Mouse (Mus musculus): ENCODE measurements around the gene Slc7a11. TPM values are rescaled to one million over a fixed set of nuclear protein-coding genes. Genes with fewer than 3 reads are reported as not detected.
"Not testable (repeated sequence)": the region's sequence is repeated elsewhere in the genome, so short reads cannot be mapped to it uniquely, and the experiment has no call there.

Gene Slc7a11
- polyA plus RNA-seq, 1 experiment from 2014 or later = 0.21 TPM

- H3K36me3 ChIP-seq = no peaks in the 10 kb centered on the region
- H3K27ac ChIP-seq = no peak overlapping the region
- H3K4me3 ChIP-seq = no peak overlapping the region
- no peak for DNase-seq (ENCODE audit: low spot score)
- H3K4me1 ChIP-seq (replicated peaks) = peaks cover 16% of the 10 kb centered on the region
- 92% methylated on average over 5 of the region's 5 CpGs for WGBS
- no peaks in the 10 kb centered on the region for H3K9me3 ChIP-seq
- H3K27me3 ChIP-seq (ENCODE audit: insufficient read depth, poor library complexity, severe bottlenecking) = peaks cover 3% of the 10 kb centered on the region; the same call in 1 of the 2 replicates
These were observed 4.0 kb downstream of the Slc7a11 start for GRCm38 (mm10) chr3:50439429-50439828.

DNA sequence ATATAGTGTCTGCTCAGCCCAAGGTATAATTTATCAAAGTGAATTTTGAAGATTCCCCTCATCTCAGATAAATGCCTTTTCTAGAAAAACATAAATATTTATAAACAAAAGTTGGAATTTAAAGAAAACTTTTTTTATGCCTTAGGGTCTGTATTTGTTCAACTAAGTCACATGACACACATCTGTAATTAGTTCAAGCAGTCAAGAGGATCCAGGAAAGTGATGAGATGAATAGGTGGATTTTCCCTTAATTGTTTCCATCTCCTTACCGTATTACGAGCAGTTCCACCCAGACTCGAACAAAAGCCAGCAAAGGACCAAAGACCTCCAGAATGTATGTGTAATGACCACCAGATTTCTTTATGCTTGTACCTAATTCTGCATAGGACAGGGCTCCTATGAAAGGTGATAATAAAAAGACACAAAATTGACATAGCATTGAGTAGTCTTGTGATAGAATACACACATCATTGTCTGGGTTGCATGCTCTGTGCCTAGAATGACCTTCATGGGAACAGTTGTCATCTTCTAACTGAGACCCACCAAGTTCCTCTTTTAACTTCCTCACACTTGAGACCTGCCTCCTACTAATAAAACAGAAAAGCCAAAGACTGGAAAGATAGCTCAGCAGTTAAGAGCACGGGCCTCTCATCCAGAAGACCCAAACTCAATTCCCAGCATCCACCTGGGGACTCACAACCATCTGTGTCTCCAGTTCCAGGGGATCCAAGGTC is 4.7 kb downstream of the Slc7a11 start:
- H3K4me1 ChIP-seq (replicated peaks) = peaks cover 16% of the 10 kb centered on the region
- peaks cover 3% of the 10 kb centered on the region; the same call in 1 of the 2 replicates for H3K27me3 ChIP-seq (ENCODE audit: insufficient read depth, poor library complexity, severe bottlenecking)
- WGBS = 71% methylated on average over 4 of the region's 4 CpGs
- no peak overlapping the region for H3K27ac ChIP-seq
- H3K9me3 ChIP-seq = no peaks in the 10 kb centered on the region
- H3K4me3 ChIP-seq = no peak overlapping the region
- H3K36me3 ChIP-seq = no peaks in the 10 kb centered on the region
- DNase-seq (ENCODE audit: low spot score) = no peak

DNA sequence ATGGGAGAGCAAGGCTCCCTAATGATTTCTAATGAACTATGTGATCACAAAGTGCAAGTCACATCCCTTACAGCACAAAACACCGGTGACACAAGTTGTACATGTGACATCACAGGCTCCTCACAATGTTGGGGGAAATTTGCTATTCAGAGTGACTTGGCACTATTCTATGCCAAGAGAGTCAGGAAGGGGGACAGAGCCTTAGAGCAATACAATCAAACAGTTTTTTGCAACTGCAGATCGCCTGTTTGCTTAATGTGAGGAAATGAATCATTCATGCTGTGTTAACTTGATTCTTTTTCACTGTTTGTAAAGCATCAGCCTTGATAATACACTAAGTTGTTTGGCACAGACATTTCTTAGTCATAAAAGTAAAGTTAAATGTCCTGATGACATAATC is 5.3 kb downstream of the Slc7a11 start:
- DNase-seq (ENCODE audit: low spot score) = not testable (repeated sequence)

GRCm38 (mm10) chr3:50436409-50436808 is 7.0 kb downstream of the Slc7a11 start:
- not testable (repeated sequence) for H3K4me3 ChIP-seq; H3K27me3 ChIP-seq (ENCODE audit: insufficient read depth, poor library complexity, severe bottlenecking); H3K27ac ChIP-seq; H3K36me3 ChIP-seq; H3K9me3 ChIP-seq; DNase-seq (ENCODE audit: low spot score); H3K4me1 ChIP-seq (replicated peaks)
- 89% methylated on average over 2 of the region's 2 CpGs for WGBS

More for the DNA sequence above, 5.3 kb downstream of the Slc7a11 start:
- not testable (repeated sequence) for H3K27me3 ChIP-seq (ENCODE audit: insufficient read depth, poor library complexity, severe bottlenecking); H3K4me3 ChIP-seq; H3K27ac ChIP-seq; H3K36me3 ChIP-seq; H3K9me3 ChIP-seq
- WGBS = 69% methylated on average over 2 of the region's 2 CpGs
- peaks cover 11% of the 10 kb centered on the region for H3K4me1 ChIP-seq (replicated peaks)

GRCm38 (mm10) chr3:50433831-50434230 is 9.6 kb downstream of the Slc7a11 start:
- Histone ChIP-seq H3K27ac (no peak overlapping the region), H3K4me1 (replicated peaks) (peaks cover 7% of the 10 kb centered on the region), H3K4me3 (no peak overlapping the region), H3K27me3 (ENCODE audit: insufficient read depth, poor library complexity, severe bottlenecking) (no peaks in the 10 kb centered on the region), H3K36me3 (no peaks in the 10 kb centered on the region), H3K9me3 (no peaks in the 10 kb centered on the region)
- no peak for DNase-seq (ENCODE audit: low spot score)
- 78% methylated on average over 4 of the region's 4 CpGs for WGBS

- no peaks in the 10 kb centered on the region for H3K9me3 ChIP-seq
- no peak overlapping the region for H3K4me3 ChIP-seq
- H3K4me1 ChIP-seq (replicated peaks) = peaks cover 7% of the 10 kb centered on the region
- DNase-seq (ENCODE audit: low spot score) = no peak
- H3K27me3 ChIP-seq (ENCODE audit: insufficient read depth, poor library complexity, severe bottlenecking) = no peaks in the 10 kb centered on the region
- WGBS = 96% methylated on average over 8 of the region's 8 CpGs
- no peak overlapping the region for H3K27ac ChIP-seq
- no peaks in the 10 kb centered on the region for H3K36me3 ChIP-seq
These were observed 12.6 kb downstream of the Slc7a11 start for GRCm38 (mm10) chr3:50430811-50431210.

GRCm38 (mm10) chr3:50421480-50422277 is 21.7 kb downstream of the Slc7a11 start:
- H3K4me1 ChIP-seq (replicated peaks) = peaks cover 14% of the 10 kb centered on the region
- 46% methylated on average over 8 of the region's 8 CpGs for WGBS
- no peak overlapping the region for H3K4me3 ChIP-seq
- no peaks in the 10 kb centered on the region for H3K9me3 ChIP-seq
- peak overlapping the region; percentile 67; the same call in 1 of the 2 replicates for H3K27ac ChIP-seq
- no peaks in the 10 kb centered on the region for H3K36me3 ChIP-seq
- no peaks in the 10 kb centered on the region for H3K27me3 ChIP-seq (ENCODE audit: insufficient read depth, poor library complexity, severe bottlenecking)
- peak; percentile 29 for DNase-seq (ENCODE audit: low spot score)

GRCm38 (mm10) chr3:50419161-50419560 is 24.3 kb downstream of the Slc7a11 start:
- H3K4me3 ChIP-seq = no peak overlapping the region
- 88% methylated on average over 3 of the region's 3 CpGs for WGBS
- H3K27ac ChIP-seq = no peak overlapping the region
- H3K4me1 ChIP-seq (replicated peaks) = peaks cover 14% of the 10 kb centered on the region
- no peaks in the 10 kb centered on the region for H3K27me3 ChIP-seq (ENCODE audit: insufficient read depth, poor library complexity, severe bottlenecking)
- DNase-seq (ENCODE audit: low spot score) = no peak
- H3K36me3 ChIP-seq = no peaks in the 10 kb centered on the region
- no peaks in the 10 kb centered on the region for H3K9me3 ChIP-seq

DNA sequence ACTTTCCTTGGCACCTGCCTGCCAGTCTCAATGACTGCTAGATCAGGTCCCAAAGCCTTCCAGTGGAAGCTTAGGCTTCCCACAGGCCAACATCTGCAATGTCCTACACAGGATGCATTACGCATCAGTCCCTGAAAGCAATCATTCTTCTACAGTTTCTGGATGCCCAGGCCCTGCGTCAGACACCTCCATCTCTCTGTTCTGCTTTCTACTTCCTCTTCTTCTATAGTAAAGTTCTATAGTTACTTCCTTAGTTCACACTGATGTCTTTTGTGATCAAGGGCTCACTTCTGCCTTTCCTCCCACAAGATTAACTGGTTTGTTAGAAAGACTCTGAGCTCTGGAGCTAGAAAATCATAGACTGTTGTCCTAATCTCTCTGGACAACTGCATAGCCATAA is 36.6 kb downstream of the Slc7a11 start:
- no peak for DNase-seq (ENCODE audit: low spot score)
- WGBS = 92% methylated on average over 2 of the region's 2 CpGs
- no peak overlapping the region for H3K27ac ChIP-seq
- H3K9me3 ChIP-seq = no peaks in the 10 kb centered on the region
- no peaks in the 10 kb centered on the region for H3K27me3 ChIP-seq (ENCODE audit: insufficient read depth, poor library complexity, severe bottlenecking)
- H3K4me3 ChIP-seq = no peak overlapping the region
- no peaks in the 10 kb centered on the region for H3K4me1 ChIP-seq (replicated peaks)
- no peaks in the 10 kb centered on the region for H3K36me3 ChIP-seq

- Histone ChIP-seq H3K4me1 (replicated peaks) (no peaks in the 10 kb centered on the region), H3K27ac (no peak overlapping the region), H3K36me3 (no peaks in the 10 kb centered on the region), H3K4me3 (no peak overlapping the region), H3K27me3 (ENCODE audit: insufficient read depth, poor library complexity, severe bottlenecking) (no peaks in the 10 kb centered on the region), H3K9me3 (no peaks in the 10 kb centered on the region)
- DNase-seq (ENCODE audit: low spot score) = no peak
- 87% methylated on average over 3 of the region's 3 CpGs for WGBS
These were observed 37.5 kb downstream of the Slc7a11 start for GRCm38 (mm10) chr3:50405915-50406314.

DNA sequence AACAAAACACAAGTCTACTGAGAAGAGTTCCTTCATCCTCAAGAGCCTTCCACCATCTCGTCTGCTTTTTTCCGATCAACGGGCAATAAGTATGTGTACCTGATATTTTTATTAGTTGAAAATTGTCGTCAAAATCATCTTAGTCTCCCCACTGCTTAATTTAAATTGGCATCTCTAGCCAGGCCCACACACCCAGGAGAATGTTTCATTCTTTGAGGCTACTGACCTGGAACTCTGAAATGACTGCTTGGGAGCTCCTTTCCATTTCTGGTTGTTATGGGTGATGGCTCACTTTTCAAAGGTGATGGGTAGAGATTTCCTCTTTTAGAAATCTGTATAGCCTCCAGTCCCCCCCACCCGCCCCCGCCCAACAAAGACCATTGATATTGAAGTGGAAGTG is 54.6 kb downstream of the Slc7a11 start:
- H3K4me3 ChIP-seq = no peak overlapping the region
- H3K27me3 ChIP-seq (ENCODE audit: insufficient read depth, poor library complexity, severe bottlenecking) = 0 out of 2 replicates have a peak, but pooled peaks cover 4% of the 10 kb centered on the region
- peaks cover 31% of the 10 kb centered on the region for H3K4me1 ChIP-seq (replicated peaks)
- no peaks in the 10 kb centered on the region for H3K36me3 ChIP-seq
- WGBS = 66% methylated on average over 6 of the region's 6 CpGs
- 0 out of 2 replicates have a peak overlapping the region, but pooled peaks have one; percentile 35 for H3K27ac ChIP-seq
- peaks cover 6% of the 10 kb centered on the region; the same call in 1 of the 2 replicates for H3K9me3 ChIP-seq
- no peak for DNase-seq (ENCODE audit: low spot score)

DNA sequence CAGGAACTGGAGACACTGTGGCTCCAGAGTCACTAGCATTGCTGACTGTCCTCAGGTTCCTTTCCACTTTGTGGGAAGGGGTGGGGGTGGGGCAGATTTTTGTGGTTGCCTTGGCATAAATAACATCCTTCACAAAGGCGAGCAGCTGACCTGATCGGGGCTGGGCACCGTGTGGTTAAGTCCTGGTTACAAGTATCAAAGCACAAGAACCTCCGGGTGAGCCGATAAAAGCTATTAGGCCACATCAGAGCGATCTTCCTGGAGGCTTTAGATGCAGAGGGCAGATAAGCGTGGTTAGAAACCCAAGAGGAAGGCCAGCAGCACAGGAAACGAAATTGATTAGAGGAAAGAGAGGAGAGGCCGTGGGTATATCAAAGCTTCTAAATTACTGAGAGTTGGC is 55.1 kb downstream of the Slc7a11 start:
- peak; percentile 9 for DNase-seq (ENCODE audit: low spot score)
- H3K27me3 ChIP-seq (ENCODE audit: insufficient read depth, poor library complexity, severe bottlenecking) = peaks cover 8% of the 10 kb centered on the region; the same call in 1 of the 2 replicates
- WGBS = 48% methylated on average over 9 of the region's 9 CpGs
- peaks cover 31% of the 10 kb centered on the region for H3K4me1 ChIP-seq (replicated peaks)
- H3K27ac ChIP-seq = peak overlapping the region; percentile 35; the same call in 1 of the 2 replicates
- H3K4me3 ChIP-seq = no peak overlapping the region
- peaks cover 6% of the 10 kb centered on the region; the same call in 1 of the 2 replicates for H3K9me3 ChIP-seq
- H3K36me3 ChIP-seq = no peaks in the 10 kb centered on the region

DNA sequence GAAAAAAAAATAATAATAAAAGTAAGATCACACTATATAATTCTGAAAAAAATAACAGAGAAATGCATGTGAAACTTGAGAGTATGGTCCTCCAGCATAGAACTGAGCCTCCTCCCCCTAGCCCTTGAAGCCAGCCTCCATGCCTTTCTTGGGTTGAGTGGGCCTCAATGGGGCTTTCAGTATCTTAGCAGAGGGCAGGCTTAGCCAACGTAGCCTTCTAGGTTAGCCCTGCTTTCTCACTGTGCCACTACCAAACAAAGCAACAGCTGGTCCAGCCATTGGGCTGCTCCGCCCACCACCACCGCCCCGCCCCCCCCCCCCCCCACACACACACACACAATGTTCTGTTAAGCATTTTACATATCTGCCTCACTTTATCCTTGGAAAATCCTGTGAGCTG is 56.1 kb downstream of the Slc7a11 start:
- peaks cover 37% of the 10 kb centered on the region for H3K4me1 ChIP-seq (replicated peaks)
- DNase-seq (ENCODE audit: low spot score) = no peak
- peaks cover 8% of the 10 kb centered on the region; the same call in 1 of the 2 replicates for H3K27me3 ChIP-seq (ENCODE audit: insufficient read depth, poor library complexity, severe bottlenecking)
- peak overlapping the region; percentile 35; the same call in 1 of the 2 replicates for H3K27ac ChIP-seq
- peaks cover 6% of the 10 kb centered on the region; the same call in 1 of the 2 replicates for H3K9me3 ChIP-seq
- no peak overlapping the region for H3K4me3 ChIP-seq
- H3K36me3 ChIP-seq = no peaks in the 10 kb centered on the region
- 39% methylated on average over 4 of the region's 4 CpGs for WGBS
